Mouse (Mus musculus) Patski (cell line): ENCODE data around the gene Iqsec1. TPM values are rescaled to one million over a fixed set of nuclear protein-coding genes. Genes with fewer than 3 reads are reported as not detected.

Experiments used
- ATAC-seq: fragments of 100-300 bp; one replicate; pipeline ENCODE4 v1.8.0; 2021
- CTCF ChIA-PET: fragments of 350-600 bp; sonication (Branson Sonifier 250); formaldehyde crosslinking; loops from one replicate; lab custom pipeline; 2022; ENCODE audit warnings: inconsistent platforms; lab: Charles Lee
- POLR2A ChIA-PET: fragments of 350-600 bp; sonication (Branson Sonifier 250); formaldehyde crosslinking; loops from one replicate; lab custom pipeline; 2022; ENCODE audit warnings: antibody characterized with exemption, inconsistent platforms; lab: Charles Lee
- DNase-seq: peaks from one replicate; pipeline ENCODE4 v3.0.0-alpha.2; 2011; ENCODE audit warnings: low read depth, low spot score
- H3K27me3 ChIP-seq: fragments of 371-371 bp; one replicate; pipeline ENCODE4 v1.5.1; 2021
- CTCF ChIP-seq: fragments of 100-300 bp; IDR thresholded peaks from one replicate; pipeline ENCODE4 v1.5.1; 2021
- in situ Hi-C: fragments of 300-500 bp; cut with MboI; formaldehyde crosslinking; loops from 3 replicates; pipeline ENCODE4 v1.11.1; 2018; ENCODE audit warnings: low pct_unique_long_range_greater_than_20kb, mixed read lengths
- polyA plus RNA-seq: library from polyadenylated mRNA; unstranded; gene quantifications from one replicate; pipeline ENCODE4 v1.2.3, GENCODE M21; 2021

Iqsec1 gene
- polyA plus RNA-seq, 1 experiment from 2014 or later, result 120 TPM

DNA sequence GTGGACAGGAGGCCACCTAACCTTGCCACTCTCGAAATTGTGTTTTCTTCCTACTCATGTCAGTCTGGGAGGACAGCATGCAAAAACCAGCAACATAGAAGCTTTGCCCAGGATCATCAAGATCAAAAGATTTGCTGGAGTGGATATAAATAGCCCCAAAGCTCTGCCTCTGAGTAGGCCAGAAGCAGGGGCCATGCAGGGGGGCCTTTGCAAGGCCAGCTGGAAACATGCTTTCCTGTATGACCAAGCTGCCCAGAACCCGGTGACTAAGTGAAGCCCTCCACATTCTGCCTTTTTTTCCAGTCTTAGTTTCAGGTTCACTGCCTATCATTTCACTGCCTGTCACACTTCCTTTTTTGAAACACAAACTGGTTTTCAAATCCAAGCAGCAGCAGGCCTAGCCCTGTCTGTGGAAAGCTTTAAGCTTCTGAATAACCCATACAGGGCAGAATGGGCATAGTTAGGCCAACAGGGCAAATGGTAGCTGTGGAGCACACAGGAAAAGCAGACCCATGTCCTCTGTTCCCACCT is 19.1 kb downstream of the Iqsec1 start:
- POLR2A ChIA-PET, result no interaction called here
- DNase-seq, result peak; percentile 10
- TF ChIP-seq CTCF, result no peak
- H3K27me3 ChIP-seq, result no peaks in the 10 kb centered on the region
- no peak for ATAC-seq
- in situ Hi-C loops, result no loop called here
- CTCF ChIA-PET, result interaction anchor here (1.2 kb wide), 1 partner anchor 15 kb away, joined by 3 read pairs; no protein-coding TSS in a partner anchor

DNA sequence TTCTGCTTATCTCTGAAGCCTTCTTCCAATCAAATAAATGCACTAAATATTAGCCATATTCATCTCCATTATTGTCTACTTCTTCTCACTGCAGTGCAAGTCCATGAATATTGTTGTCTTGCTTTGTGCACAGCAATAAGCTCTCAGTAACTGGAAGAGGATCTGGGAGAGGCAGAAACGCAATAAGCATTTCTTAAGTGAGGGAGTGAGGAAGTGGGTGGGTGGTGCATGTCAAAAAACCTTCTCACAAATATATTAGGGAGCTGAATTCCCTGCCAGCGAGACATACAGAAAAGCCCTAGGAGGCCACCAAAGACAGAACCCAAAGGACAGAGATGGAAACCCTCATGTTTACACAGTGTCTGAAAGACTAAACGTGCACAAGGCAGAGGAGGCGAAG is 35.1 kb downstream of the Iqsec1 start:
- H3K27me3 ChIP-seq, result no peaks in the 10 kb centered on the region
- ChIA-PET POLR2A (no interaction called here), CTCF (interaction anchor here (0.8 to 2.1 kb wide), 3 partner anchors 9 to 216 kb away, joined by 3 to 6 read pairs (median 3); no protein-coding TSS in a partner anchor)
- DNase-seq (no peak), ATAC-seq (no peak)
- in situ Hi-C loops, result no loop called here
- TF ChIP-seq CTCF, result no peak

DNA sequence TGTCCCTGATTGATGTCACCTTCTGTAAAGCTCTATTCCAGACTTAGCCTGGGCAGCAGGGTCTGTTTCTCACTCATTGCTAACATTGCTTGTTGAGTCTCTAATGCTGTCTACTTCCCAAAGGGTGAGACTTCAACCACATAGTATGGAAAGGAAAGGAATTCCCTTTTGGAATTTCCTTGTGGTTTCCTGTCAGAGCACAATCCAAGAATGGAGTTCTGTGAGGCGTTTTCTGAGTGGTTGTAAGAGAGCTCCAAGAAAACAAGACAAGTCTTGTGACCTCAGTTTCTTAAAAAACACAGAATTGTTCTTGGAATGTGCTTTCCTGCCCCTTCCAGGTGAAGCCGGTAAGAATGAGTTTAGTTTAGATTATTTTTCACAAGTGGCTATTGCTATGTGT is 37.5 kb downstream of the Iqsec1 start:
- H3K27me3 ChIP-seq, result no peaks in the 10 kb centered on the region
- POLR2A ChIA-PET, result no interaction called here
- in situ Hi-C loops, result no loop called here
- CTCF ChIA-PET, result no interaction called here
- ATAC-seq (no peak), DNase-seq (no peak)
- no peak for TF ChIP-seq CTCF

DNA sequence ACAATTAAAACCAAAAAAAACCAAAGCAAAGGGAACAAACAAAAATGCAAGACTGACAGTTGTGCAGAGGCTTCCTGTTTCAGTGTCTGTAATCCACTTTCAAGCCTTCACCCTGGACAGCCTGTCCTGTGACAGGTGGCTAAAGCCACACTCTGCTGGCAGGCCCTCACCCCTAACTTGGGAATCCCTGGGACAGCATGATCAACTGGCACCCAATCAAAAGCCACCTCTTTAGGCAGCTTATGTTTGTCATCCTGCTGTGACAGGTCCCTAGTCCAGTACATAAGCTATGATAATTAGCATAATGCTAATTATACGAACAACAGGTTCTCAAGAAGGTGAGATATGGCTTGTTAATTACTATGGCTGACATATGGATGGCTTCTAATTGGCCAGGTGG is 40.4 kb downstream of the Iqsec1 start:
- no peak for TF ChIP-seq CTCF
- in situ Hi-C loops, result no loop called here
- ATAC-seq (no peak), DNase-seq (no peak)
- ChIA-PET CTCF (no interaction called here), POLR2A (no interaction called here)
- no peaks in the 10 kb centered on the region for H3K27me3 ChIP-seq

DNA sequence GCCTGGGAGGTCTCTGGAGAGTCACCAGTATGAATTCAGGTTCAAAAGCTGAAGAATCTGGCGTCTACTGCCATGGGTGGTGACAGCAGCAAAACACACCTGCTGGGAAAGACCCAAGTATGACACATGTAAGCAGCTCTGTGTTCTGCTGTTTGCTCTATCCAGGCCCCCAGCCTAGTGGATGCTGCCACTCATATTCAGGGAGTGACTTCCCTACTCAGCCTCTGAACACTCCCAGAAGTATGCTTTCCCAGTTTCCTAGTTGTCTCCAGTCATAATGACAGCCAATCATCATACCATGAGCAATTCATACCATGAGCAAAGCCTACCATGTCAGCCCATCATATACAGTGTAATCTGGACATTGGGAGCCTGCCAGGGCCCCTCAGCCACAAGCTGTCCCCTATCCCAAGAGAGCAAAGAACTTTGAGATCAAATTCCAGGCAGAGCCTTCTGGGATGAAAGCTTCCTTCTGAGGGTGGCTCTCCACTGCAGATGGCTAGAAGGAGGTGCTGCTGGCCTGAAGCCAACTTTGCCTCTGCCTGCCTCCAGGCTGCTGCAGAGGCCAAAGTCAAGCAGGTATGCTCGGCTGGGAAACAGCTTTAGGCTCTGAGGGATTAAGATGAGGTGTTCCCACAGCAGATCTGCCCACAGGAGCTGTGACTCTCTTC is 42.8 kb downstream of the Iqsec1 start:
- no peak for ATAC-seq
- no peak for TF ChIP-seq CTCF
- in situ Hi-C loops, result no loop called here
- H3K27me3 ChIP-seq, result no peaks in the 10 kb centered on the region
- CTCF ChIA-PET, result no interaction called here
- POLR2A ChIA-PET, result no interaction called here
- DNase-seq, result no peak

DNA sequence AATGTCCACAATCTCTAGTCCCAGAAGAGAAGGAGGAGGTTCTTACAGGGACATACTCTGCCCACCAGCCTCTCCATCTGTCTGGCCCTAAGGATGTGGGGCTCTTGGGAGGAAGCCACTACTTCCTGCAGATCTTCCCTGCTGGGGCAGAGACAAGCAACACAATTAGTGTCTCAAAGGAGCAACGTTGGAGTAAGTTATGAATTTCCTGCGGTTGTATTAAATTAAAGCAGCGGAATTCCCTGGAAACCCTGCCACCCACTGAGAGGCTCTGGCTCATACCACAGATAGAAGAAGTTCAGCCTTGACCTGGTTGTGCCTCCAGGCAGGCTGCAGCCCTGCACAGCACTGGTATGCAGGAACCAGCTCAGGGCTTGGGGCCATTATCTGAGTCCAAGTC is 47.2 kb downstream of the Iqsec1 start:
- H3K27me3 ChIP-seq, result no peaks in the 10 kb centered on the region
- ATAC-seq, result no peak
- DNase-seq, result no peak
- ChIA-PET CTCF (no interaction called here), POLR2A (no interaction called here)
- no peak for TF ChIP-seq CTCF
- in situ Hi-C loops, result no loop called here

DNA sequence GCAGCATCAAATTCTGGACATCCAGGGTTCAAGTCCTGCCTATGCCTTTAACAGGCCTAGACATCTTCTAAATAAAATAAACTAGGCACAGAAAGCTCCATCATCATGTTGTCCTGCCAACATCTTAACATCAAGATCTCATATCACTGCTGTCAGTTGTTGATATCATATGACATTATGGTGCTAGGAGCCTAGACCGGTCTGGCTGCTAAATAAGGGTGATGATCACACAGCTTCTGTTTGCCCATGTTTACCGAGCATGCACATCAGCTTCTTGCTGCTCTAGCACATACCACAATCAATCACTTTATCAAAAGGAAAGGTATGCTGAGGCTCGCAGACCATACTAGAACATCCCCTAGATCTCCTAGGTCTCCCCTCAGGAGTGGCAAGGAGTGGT is 54.8 kb downstream of the Iqsec1 start:
- H3K27me3 ChIP-seq, result no peaks in the 10 kb centered on the region
- TF ChIP-seq CTCF, result no peak
- in situ Hi-C loops, result no loop called here
- POLR2A ChIA-PET, result no interaction called here
- CTCF ChIA-PET, result no interaction called here
- DNase-seq (no peak), ATAC-seq (no peak)

DNA sequence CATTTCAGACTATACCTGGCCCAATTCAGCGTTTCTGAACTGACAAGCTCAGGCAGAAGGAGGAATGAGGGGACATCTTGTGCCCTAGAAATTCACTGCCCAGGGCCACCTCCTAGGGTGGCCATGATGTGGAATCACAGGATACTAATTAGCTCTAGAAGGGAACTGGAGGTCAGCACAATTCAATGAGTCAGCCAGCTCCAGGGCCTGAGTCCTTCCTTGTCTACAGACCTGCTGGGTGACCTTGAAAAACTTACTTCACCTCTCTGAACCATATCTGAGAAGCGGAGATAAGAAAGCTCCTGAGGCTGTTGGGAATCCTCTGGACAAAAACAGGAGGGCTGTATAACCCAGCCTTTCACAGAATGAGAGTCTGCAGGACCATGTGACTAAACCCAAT is 59.7 kb downstream of the Iqsec1 start:
- no peaks in the 10 kb centered on the region for H3K27me3 ChIP-seq
- ATAC-seq (no peak), DNase-seq (no peak)
- ChIA-PET POLR2A (no interaction called here), CTCF (interaction anchor here (0.9 to 1.2 kb wide), 2 partner anchors 9 to 236 kb away, joined by 3 read pairs; no protein-coding TSS in a partner anchor)
- no peak for TF ChIP-seq CTCF
- in situ Hi-C loops, result no loop called here

DNA sequence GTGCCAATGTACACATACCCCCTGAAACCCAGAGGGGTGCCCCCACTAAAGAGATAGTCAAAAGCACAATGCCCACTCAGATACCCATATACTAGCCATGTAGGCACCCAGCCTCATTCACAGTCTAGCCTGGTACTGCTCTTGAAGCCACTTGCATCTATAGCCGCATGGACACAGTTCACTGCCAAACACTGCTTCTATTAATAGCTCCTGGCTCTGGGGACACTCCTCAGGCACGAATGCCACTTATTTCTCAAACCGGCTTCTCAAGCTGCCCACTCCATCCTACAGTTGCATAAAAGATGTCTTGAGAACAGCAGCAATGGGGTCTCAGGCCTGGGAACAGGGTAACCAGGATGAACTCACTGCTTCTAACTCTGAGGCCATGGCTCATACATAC is 63.0 kb downstream of the Iqsec1 start:
- DNase-seq (no peak), ATAC-seq (no peak)
- no peak for TF ChIP-seq CTCF
- CTCF ChIA-PET, result no interaction called here
- POLR2A ChIA-PET, result interaction anchor here (0.6 kb wide), 1 partner anchor 467 kb away, joined by 5 read pairs; no protein-coding TSS in a partner anchor
- in situ Hi-C loops, result no loop called here
- H3K27me3 ChIP-seq, result no peaks in the 10 kb centered on the region

DNA sequence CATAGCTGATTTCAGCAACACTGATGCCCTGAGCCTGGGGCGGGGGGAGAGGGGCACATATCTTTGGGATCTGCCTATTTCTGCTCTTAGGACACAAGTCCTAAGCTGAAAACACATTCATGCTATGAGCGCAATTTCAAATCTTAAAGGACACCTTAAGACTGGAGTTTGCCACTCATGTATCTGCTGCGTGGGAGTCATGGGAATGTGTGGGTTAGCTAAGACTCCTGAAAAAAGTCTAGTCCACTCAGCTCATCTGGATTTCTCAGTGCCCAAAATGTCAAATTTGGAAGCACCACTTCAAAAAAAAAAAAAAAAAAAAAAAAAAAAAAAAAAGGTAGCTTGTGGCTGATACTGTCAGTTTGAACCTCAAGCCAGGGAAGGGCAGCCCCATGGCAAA is 63.7 kb downstream of the Iqsec1 start:
- no peak for DNase-seq
- in situ Hi-C loops, result no loop called here
- ATAC-seq, result no peak
- no peak for TF ChIP-seq CTCF
- no peaks in the 10 kb centered on the region for H3K27me3 ChIP-seq
- CTCF ChIA-PET, result no interaction called here
- POLR2A ChIA-PET, result interaction anchor here (0.6 to 0.7 kb wide), 2 partner anchors 29 to 468 kb away, joined by 3 to 5 read pairs; no protein-coding TSS in a partner anchor

DNA sequence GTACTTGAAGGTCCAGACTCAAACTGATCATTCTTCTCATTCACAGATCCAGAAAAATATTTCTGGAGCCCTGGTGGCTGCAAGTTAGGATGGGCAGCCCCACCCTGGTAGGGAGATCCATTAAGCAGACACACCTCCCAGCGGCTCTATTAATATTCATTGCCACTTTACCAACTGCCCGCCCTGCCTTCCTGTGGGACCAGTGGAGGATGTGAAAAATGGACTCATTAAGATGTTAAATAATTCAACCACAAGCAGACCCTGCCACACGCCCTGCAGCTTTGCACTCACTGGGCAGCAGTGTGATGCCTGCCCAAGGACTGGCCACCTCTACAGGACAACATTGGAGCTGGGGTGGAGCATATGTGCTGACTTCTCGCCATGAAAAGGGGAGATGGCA is 64.1 kb downstream of the Iqsec1 start:
- ChIA-PET CTCF (no interaction called here), POLR2A (interaction anchor here (0.7 kb wide), 1 partner anchor 29 kb away, joined by 3 read pairs; no protein-coding TSS in a partner anchor)
- ATAC-seq (no peak), DNase-seq (no peak)
- TF ChIP-seq CTCF, result no peak
- in situ Hi-C loops, result no loop called here
- no peaks in the 10 kb centered on the region for H3K27me3 ChIP-seq
